Mouse (Mus musculus) olfactory bulb, adult 2 months (tissue): ENCODE data around the gene Fkbpl.

Source experiments
- CTCF ChIP-seq: fragments of 200-500 bp; IDR thresholded peaks from 2 replicates; pipeline ENCODE4 v1.5.1; 2012; ENCODE audit warnings: low read depth, mild to moderate bottlenecking, low read length, moderate library complexity; ENCODE audit not compliant: insufficient read depth
- POLR2A ChIP-seq: fragments of 200-500 bp; IDR thresholded peaks from 2 replicates; pipeline ENCODE4 v1.6.1; 2012; ENCODE audit warnings: mild to moderate bottlenecking, low read depth, low read length, moderate library complexity; ENCODE audit not compliant: insufficient read depth

DNA sequence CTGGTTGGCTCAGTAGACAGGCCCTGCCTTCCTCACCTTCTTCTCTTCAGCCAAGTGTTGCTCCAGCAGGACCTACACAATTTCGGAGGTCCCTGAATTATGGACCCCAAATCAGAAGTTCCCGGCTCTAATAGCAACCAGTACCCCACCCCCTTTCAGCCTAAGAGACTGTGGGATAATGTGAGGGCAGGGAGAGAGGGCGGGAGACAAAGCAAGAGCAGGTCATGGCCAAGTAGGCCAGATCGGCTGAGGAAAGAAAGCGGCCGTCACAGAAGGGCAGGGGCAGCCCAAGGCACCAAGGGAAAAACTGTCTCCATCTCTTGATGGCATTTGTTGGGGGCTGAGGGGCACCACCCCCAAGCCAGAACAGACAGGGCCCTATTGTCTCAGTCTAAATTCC is 28.7 kb upstream of the Fkbpl start, which contains the start of gene Egfl8:
- no peak for TF ChIP-seq POLR2A
- no peak for TF ChIP-seq CTCF
